Mouse (Mus musculus): ENCODE measurements at regions not wholly inside any gene's neighbourhood (a gene's known extent, or its start where the extent isn't known, plus 50 kb on each side); places are given as distances from the start of the nearest gene placed in this dataset.

DNA sequence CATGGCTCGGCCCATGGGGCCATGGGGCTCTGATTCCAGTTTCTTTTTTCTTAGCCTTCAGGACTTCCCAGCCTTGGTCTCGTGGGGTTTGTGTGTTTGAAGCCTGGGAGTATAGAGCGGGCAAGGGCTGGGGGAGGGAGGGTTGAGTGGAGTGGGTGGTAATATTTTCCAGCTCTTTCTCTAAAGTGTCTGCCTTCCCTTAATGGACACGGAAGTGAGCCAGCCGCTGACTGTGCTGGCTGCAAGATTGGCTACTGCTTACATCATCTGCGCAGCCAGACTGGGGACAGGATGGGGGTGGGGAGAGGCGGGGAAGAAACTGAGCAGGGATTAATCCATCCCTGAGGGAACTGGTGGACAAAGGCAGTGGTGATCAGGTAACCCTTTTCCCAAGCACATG lies 52.3 kb downstream of the Tnp1 start:
- peak; percentile 60 for DNase-seq (ENCODE audit: low spot score)
- intact Hi-C loops (cut with DNase I), result no loop called here

DNA sequence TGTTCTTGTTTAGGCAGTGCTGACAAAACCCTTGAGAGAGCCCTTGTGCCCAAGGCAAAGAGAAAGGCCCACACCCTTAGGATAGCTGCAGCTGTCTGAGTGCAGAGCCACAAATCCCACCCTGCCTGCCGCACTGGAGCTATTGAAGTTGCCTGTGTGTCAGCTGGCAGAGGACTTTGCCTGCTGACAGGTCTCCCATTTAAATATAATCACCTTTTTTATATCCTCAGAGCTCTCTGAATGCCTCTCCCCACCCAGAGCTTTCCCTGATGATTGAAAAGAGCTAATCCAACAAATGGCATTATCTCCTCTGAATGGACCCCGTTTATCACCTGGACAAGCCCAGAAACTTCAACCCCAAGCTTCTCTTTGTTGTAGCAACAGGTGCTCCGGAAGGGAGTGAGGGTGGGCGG lies 55.5 kb downstream of the Tnp1 start:
- intact Hi-C loops (cut with DNase I), result no loop called here
- DNase-seq (ENCODE audit: low spot score), result no peak

DNA sequence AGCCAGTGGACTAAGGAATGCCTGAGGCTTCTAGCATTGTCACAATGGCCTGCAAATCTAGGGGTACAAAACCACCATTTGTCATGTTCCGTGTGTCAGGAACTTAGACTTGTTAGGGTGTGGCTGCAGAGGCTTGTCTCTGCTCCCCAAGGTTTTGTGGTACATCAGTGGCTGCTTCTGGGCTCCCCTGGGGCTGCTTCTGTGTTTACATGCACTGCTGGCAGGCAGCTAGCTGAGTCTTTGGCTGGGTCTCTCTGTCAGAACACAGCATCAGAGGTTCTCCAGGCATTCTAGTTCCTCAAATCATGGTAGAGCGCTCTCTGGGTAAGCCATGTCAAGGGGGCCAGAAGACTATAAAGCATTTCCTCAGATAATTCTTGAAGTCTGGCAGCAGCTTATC lies 60.3 kb downstream of the Tnp1 start:
- intact Hi-C loops (cut with DNase I), result no loop called here
- DNase-seq (ENCODE audit: low spot score), result no peak

DNA sequence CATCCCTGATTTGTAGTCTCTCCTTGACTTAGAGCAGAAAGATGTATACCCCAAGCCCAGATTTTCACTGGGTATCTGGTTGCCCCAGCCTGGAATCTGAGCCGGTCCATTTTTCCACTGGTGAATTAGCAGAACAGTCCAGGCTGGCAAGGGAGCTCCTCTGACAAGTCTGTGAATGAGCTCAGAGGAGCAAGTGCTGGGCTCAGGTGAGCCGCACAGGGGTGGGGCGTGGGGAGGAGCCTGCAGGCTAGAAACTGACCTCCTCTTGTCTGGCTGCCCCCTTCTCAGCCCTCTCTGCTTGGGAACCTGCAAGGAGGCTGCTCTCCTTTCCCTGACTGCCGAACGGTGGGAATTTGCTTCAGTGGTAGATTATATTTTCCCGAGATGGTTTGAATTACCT lies 62.8 kb downstream of the Tnp1 start:
- no peak for DNase-seq (ENCODE audit: low spot score)
- intact Hi-C loops (cut with DNase I), result no loop called here

DNA sequence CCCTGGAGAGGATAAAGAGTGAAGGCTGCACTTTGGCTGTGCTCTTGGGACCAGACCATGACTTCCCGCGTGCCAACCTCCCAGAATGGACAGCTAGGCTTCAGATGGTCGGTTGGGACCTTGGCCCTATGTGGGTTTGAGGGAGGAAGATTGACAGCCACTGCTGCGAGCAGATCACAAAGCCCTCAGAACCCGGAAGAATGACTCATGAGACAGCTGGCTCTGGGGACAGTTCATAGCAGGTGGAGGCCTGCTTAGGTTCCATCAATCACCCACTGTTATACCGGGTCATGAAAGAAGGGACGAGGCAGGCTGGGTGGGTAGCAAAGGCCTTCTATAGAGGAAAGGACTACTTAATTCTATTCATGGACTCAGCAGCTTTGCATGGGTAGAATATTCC lies 63.9 kb downstream of the Tnp1 start:
- DNase-seq (ENCODE audit: low spot score), result no peak
- intact Hi-C loops (cut with DNase I), result no loop called here

DNA sequence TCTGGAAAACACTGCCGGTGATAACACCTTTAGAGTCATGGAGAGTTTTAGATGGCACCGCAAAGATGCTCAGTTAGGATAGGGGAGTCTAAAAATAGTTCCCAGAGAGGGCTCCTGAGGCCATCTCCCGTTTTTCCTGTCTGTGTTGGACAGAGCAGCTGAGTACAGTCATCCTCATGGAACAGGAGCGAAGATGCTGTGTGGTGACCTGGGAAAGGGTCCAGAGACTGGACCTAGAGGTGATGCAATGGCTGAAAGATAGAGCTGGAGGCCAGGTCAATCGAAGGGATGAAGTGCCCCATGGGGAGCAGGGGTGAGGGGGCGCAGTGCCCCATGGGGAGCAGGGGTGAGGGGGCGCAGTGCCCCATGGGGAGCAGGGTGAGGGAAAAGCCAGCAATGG lies 64.3 kb downstream of the Tnp1 start:
- intact Hi-C loops (cut with DNase I), result no loop called here
- DNase-seq (ENCODE audit: low spot score), result no peak

DNA sequence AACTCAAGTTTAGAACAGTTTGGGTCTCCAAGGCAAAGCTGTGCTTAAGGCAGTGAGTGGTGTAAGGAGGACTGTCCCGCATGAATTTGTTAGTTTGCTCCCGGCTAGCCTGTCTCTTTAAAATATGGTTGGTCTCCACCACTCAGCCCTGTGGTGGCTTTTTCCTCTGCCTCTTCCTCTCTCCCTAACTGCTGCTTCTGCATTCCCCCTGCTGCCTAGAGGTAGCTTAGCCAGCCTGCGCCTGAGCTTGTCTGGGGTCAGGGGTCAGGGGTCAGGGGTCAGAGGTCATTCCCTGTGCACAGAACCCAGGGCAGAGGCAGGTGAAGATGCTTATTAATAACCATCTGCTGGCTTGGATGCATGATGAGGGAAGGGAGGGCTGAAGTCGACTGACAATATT lies 69.5 kb downstream of the Tnp1 start:
- DNase-seq (ENCODE audit: low spot score), result no peak
- intact Hi-C loops (cut with DNase I), result no loop called here

DNA sequence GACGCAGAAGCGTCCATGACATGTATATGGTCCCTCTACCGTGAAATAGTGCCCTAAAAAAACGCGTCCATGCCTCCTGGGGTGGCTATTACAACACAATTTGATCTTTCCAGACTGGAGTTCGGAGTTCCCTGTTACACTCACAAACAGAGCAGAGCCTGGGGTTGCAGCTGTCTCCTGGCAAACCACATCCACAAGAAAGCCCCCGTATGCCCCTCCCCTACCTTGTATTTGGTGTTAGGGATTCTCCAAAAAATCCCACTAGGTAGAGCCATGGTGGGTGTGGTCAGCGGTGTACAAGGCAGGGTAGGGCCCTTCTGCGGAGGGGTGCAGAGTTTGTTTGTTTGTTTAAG lies 70.0 kb downstream of the Tnp1 start:
- intact Hi-C loops (cut with DNase I), result no loop called here
- no peak for DNase-seq (ENCODE audit: low spot score)

DNA sequence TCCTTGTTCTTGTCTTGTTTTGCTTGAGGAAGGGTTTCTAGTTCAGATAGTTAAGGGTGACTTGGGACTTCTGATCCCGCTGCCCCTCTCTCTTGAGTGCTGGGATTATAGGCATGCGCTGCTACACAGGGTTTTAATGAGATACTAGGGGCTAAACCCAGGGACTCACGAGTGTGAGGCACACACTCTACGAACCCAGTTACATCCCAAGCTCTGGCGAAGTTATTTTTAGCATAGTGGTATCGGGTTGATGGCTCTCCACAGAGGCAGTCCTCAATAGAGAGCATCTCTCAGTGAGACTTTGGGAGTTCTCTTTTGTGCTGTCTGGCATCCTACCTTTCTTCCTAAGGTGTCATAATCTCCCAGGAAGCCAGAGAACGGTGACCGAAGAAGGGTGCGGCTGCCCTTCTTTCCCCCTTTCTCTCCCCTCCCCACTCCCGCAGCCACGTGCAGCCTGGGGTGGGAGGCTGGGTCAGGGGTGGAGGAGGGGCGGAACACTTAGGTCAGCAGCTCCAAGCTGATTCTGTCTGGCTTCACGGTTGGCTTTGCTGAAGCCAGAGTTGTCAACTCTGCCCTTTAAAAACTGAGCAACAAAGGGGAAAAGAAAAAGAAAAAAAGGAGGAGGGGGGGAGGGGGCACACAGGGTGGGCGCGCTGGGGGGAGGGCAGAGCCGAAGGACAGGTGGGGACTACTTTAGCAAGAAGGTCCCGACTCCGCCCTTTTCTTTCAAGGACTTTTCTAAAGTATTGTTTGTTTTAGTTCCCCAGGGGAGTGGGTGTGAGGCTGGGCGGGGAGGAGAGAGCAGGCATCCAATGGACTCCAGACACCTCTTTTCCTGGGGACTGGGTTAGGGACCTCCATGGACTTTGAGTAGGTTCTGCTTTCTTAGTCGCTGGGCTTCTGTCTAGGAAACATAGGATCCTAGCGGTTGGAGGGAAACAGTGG lies 70.4 kb upstream of the Igfbp5 start:
- intact Hi-C loops (cut with DNase I), result no loop called here
- DNase-seq (ENCODE audit: low spot score), result no peak

DNA sequence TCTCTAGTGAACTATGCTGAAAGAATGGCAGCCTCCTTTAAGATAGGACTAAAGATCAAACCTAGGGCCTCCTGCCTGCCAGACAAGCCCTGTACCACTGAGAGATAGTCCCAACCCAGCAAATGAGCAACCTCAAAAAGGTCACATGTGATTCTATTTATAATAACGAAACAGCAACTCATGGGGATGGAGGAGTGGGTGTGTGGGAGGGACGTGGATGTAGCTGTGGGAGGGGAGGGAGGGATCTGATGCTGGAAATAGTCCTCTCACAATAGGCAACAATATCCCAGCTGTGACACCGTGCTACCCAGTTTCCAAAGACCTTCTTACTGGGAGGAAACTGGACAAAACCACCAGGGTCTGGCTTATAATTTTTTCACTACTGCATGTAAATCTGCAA lies 69.5 kb upstream of the Igfbp5 start:
- intact Hi-C loops (cut with DNase I), result no loop called here
- no peak for DNase-seq (ENCODE audit: low spot score)

DNA sequence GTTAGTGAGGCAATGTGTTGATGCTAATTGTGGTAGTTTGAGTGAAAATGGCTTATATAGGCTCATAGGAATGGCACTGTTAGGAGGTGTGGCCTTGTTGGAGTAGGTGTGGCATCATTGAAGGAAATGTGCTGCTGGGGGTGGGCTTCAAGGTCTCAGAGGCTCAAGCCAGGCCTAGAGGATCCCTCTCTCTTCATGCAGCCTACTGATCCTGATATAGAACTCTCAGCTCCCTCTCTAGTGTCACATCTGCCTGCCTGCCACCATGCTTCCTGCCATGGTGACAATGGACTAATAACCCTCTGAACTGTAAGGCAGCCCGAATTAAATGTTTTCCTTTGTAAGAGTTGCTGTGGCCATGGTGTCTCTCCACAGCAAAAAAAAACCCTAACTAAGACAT lies 68.4 kb upstream of the Igfbp5 start:
- DNase-seq (ENCODE audit: low spot score), result no peak
- intact Hi-C loops (cut with DNase I), result no loop called here

DNA sequence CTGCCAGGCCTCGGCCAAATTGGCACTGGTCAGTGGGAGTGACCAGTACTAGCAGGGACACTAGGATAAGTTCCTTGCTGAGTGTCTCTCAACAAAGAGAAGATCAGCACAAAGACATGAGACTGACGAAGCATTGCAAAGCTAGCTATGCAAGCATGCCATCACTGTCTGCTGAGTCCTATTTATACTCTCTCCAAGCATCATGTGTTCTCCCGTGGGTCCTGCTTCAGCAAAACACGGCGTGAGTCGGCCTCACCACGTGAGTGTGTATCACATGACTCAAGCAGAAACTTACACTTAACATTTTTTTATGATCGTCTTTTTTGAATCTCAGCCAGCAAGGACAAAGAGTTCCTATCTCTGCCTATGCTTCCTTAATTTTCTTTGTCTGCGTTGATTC lies 67.7 kb upstream of the Igfbp5 start:
- intact Hi-C loops (cut with DNase I), result no loop called here
- no peak for DNase-seq (ENCODE audit: low spot score)

DNA sequence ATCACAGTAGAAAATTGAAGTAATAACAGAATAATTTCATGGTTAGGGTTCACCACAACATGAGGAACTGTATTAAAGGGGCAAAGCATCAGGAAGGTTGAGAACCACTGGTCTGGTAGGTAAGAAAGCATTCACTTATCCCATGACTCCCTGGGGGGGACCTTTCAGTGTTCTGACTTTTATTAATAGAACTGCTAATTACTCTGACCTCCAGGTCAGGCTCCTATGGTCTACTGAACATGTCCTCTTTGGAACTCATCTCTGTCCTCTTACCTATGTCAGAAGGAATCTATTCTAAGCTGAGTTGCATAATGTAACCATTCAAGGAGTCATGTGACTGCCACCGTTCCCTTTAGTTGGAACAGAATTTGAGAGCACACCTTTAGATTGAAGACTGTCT lies 65.3 kb upstream of the Igfbp5 start:
- intact Hi-C loops (cut with DNase I), result loop anchor here (5.0 kb wide), 1 partner anchor 172 kb away; no protein-coding TSS in a partner anchor
- no peak for DNase-seq (ENCODE audit: low spot score)

DNA sequence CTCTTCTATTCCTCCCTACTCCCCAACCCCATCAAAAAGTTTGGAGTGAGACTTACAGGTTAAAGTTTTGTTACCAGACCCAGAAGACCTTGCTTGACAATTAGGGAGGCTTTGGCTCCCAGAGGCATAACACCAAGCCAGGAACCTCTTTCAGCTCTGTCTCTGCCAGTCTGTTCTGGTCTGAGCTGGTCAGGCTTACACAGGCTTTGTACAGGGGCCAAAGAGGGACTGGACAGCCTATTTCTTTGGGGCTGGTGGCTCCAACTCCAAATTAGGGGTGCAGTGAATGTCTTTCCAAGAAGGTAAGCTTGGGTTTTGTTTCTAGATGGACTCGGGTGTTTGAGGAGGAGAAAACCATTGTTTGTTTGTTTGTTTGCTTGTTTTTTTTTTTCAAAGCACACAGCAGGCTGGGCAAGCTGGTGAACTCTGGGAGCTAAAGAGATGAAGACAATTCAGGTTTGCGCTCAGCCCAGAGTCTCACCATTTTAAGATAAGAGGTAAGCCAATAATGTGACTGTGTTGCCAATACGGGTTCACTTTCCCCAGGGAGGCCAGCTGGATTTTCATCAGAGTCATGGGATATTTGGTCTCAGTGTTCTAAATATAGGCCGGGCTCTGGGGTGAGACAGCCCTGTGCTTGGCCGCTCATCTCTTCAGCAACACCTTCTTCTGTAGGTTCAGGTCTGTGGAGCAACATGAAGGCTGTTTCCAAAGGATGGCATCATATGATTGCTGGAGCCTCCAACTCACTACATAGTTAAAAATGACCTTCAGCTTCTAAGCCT lies 62.2 kb upstream of the Igfbp5 start:
- intact Hi-C loops (cut with DNase I), result loop anchor here (5.0 kb wide), 1 partner anchor 175 kb away; no protein-coding TSS in a partner anchor
- DNase-seq (ENCODE audit: low spot score), result no peak

DNA sequence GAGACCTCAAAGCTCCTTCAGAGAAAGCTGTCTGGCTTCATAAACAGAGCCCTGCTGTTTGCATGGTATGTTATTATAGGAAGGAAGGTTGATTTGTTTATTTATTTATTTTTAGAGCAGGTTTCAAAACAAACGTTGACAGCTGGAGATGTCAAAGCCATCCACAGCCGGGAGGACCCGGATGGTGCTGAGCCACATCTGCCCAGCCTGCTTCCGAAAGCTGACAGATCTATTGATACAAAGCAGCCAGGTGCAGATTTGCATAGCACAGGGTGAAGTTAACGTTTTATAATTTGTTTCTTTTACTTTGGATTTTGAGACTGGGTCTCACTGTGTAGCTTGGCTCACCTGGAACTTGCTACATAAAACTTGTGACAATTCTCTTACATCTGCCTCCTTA lies 61.5 kb upstream of the Igfbp5 start:
- intact Hi-C loops (cut with DNase I), result loop anchor here (5.0 kb wide), 1 partner anchor 176 kb away; no protein-coding TSS in a partner anchor

DNA sequence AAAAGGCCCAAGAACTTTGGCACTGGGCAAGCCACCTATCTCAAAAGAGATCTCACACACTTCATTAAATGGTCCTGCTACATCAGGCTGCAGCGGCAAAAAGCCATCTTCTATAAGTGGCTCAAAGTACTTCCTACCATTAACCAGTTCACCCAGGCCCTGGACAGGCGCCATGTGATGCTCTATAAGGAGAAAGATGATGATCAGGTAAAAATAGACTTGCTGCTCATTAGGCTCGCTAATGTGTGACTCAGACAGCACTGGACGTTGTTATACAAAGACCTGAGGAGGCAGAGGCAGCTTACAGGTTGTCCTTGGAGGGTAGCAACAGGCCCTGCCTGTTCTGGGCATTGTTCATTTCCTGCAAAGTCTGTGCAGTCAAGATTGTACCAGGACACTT lies 60.4 kb upstream of the Igfbp5 start:
- intact Hi-C loops (cut with DNase I), result loop anchor here (5.0 kb wide), 1 partner anchor 177 kb away; no protein-coding TSS in a partner anchor
- no peak for DNase-seq (ENCODE audit: low spot score)

More for the DNA sequence above, 61.5 kb upstream of the Igfbp5 start:
- no peak for DNase-seq (ENCODE audit: low spot score)

DNA sequence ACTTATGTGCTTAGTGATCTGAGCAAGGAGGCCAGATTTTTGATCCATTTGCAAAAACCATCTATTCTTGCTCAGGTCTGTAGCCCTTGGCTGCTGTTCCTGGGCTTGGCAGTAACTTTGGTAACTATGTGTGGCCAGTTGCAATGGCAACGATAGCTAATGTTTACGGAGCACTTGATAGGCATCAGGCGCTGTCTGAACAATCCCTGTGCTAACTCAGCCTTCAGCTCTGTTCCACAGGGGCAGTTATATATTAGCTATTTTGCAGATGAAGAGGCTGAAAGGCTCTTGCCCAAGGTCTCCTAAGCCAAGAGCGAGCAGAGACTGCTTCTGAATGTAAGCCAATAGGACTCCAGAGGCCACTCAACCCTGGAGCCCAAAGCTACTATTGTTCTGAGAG lies 55.1 kb upstream of the Igfbp5 start:
- DNase-seq (ENCODE audit: low spot score), result peak; percentile 16

More for the DNA sequence above, 55.1 kb upstream of the Igfbp5 start:
- intact Hi-C loops (cut with DNase I), result no loop called here
